Mouse (Mus musculus) heart, adult 2 months (tissue): ENCODE measurements around the gene Ptprm. TPM values are rescaled to one million over a fixed set of nuclear protein-coding genes. Genes with fewer than 3 reads are reported as not detected.

Experiments used
- DNase-seq, 2 experiments: peaks; one replicate each; pipeline ENCODE4 v3.0.0; 2021
- H3K27ac ChIP-seq: fragments of 200-600 bp; 2 replicates; pipeline ENCODE4 v1.8.1; 2022
- H3K27me3 ChIP-seq: fragments of 200-500 bp; 2 replicates; pipeline ENCODE4 v1.6.1; 2012; ENCODE audit warnings: mild to moderate bottlenecking, low read length, inconsistent platforms, mixed read lengths; ENCODE audit not compliant: control insufficient read depth, insufficient read depth
- H3K36me3 ChIP-seq: fragments of 200-500 bp; 2 replicates; pipeline ENCODE4 v1.6.1; 2012; ENCODE audit warnings: low read length, inconsistent platforms; ENCODE audit not compliant: control insufficient read depth, insufficient read depth
- H3K4me1 ChIP-seq: fragments of 200-500 bp; 2 replicates; pipeline ENCODE4 v1.6.1; 2011; ENCODE audit warnings: low read length; ENCODE audit not compliant: control insufficient read depth, insufficient read depth
- H3K4me3 ChIP-seq: fragments of 200-600 bp; 2 replicates; pipeline ENCODE4 v1.8.1; 2022
- H3K79me2 ChIP-seq: fragments of 200-500 bp; replicated peaks from 2 replicates; pipeline ENCODE4 v1.6.1; 2012; ENCODE audit warnings: mild to moderate bottlenecking, inconsistent platforms, low read length, moderate library complexity, mixed read lengths; ENCODE audit not compliant: control insufficient read depth, insufficient read depth
- H3K9ac ChIP-seq: fragments of 200-500 bp; 2 replicates; pipeline ENCODE4 v1.6.1; 2012; ENCODE audit warnings: low read depth, mild to moderate bottlenecking, control low read depth, inconsistent platforms, low read length, mixed read lengths
- CTCF ChIP-seq: fragments of 200-600 bp; IDR thresholded peaks from 2 replicates; pipeline ENCODE4 v1.8.1; 2022; ENCODE audit warnings: antibody characterized with exemption, mild to moderate bottlenecking, moderate library complexity
- EP300 ChIP-seq: fragments of 200-500 bp; IDR thresholded peaks from 2 replicates; pipeline ENCODE4 v1.6.1; 2011; ENCODE audit warnings: low read depth, low read length, control low read depth; ENCODE audit not compliant: insufficient read depth
- POLR2A ChIP-seq: fragments of 200-500 bp; IDR thresholded peaks from 2 replicates; pipeline ENCODE4 v1.6.1; 2011; ENCODE audit warnings: mild to moderate bottlenecking, low read depth, low read length, control low read depth; ENCODE audit not compliant: insufficient read depth
- WGBS: fragments of 180-500 bp; shearing (Covaris S2); methylation state at CpG from one replicate; pipeline ENCODE4 v1.1.7; 2018; 5-methylcytosine and 5-hydroxymethylcytosine counted together
- intact Hi-C: fragments of 180-260 bp; cut with DNase I; formaldehyde crosslinking; loops from one replicate; pipeline ENCODE4 v1.15.1; 2025
- polyA plus RNA-seq: library from polyadenylated mRNA; depleted of rRNA; stranded (reverse); fragments of >200 nt; gene quantifications from 2 replicates; pipeline ENCODE4 v1.2.3, GENCODE M21; 2012
- total RNA-seq, 2 experiments: library from RNA; stranded (reverse); gene quantifications; 2 replicates each; pipeline ENCODE4 v1.2.3; 2021

The Ptprm gene
- total and polyA plus RNA-seq, 3 experiments: 34.6 to 88.5 (median 78.9) TPM

- Histone ChIP-seq H3K79me2 (peaks cover 2% of the 10 kb centered on the region), H3K9ac (no peak overlapping the region), H3K27ac (no peak overlapping the region), H3K4me3 (no peak overlapping the region), H3K4me1 (peaks cover 1% of the 10 kb centered on the region), H3K27me3 (no peaks in the 10 kb centered on the region), H3K36me3 (0 out of 2 replicates have a peak, but pooled peaks cover 1% of the 10 kb centered on the region)
- TF ChIP-seq EP300 (no peak), CTCF (no peak), POLR2A (no peak)
- DNase-seq: no peak
- WGBS: 62% methylated on average over 5 of the region's 5 CpGs
- intact Hi-C loops: no loop called here
Measured at GRCm38 (mm10) chr17:67226991-67227390, 127.3 kb downstream of the Ptprm start.

- Histone ChIP-seq H3K4me1 (peaks cover 16% of the 10 kb centered on the region), H3K9ac (no peak overlapping the region), H3K36me3 (peaks cover 7% of the 10 kb centered on the region), H3K4me3 (no peak overlapping the region), H3K79me2 (peaks cover 14% of the 10 kb centered on the region), H3K27me3 (no peaks in the 10 kb centered on the region), H3K27ac (no peak overlapping the region)
- WGBS: 93% methylated on average over 1 of the region's 1 CpGs
- intact Hi-C loops: no loop called here
- TF ChIP-seq POLR2A (no peak), EP300 (no peak), CTCF (no peak)
- no peak for DNase-seq
Measured at GRCm38 (mm10) chr17:67215326-67215725, 138.9 kb downstream of the Ptprm start.

- TF ChIP-seq POLR2A: no peak
- TF ChIP-seq EP300: peak; percentile 57; the same call in 1 of the 2 replicates
- Histone ChIP-seq H3K79me2 (peaks cover 13% of the 10 kb centered on the region), H3K27me3 (no peaks in the 10 kb centered on the region), H3K4me3 (no peak overlapping the region), H3K27ac (0 out of 2 replicates have a peak overlapping the region, but pooled peaks have one; percentile 10), H3K36me3 (peaks cover 10% of the 10 kb centered on the region), H3K9ac (no peak overlapping the region), H3K4me1 (peaks cover 13% of the 10 kb centered on the region)
- DNase-seq: peak; percentile 53 to 58
- intact Hi-C loops: loop anchor here (5.0 kb wide), 1 partner anchor 139 kb away; the partner anchor contains the start of gene Ptprm
- WGBS: 38% methylated on average over 3 of the region's 3 CpGs
Measured at GRCm38 (mm10) chr17:67213711-67214110, 140.5 kb downstream of the Ptprm start.

GRCm38 (mm10) chr17:67209676-67210344, 144.4 kb downstream of the Ptprm start:
- intact Hi-C loops: loop anchor here (5.0 kb wide), 1 partner anchor 142 kb away; the partner anchor contains the start of gene Ptprm
- TF ChIP-seq EP300 (no peak), CTCF (0 out of 2 replicates have a peak, but pooled peaks have one; percentile 2)
- Histone ChIP-seq H3K4me3 (no peak overlapping the region), H3K36me3 (peaks cover 8% of the 10 kb centered on the region), H3K9ac (no peak overlapping the region), H3K27ac (no peak overlapping the region), H3K27me3 (no peaks in the 10 kb centered on the region), H3K4me1 (peaks cover 13% of the 10 kb centered on the region), H3K79me2 (peaks cover 9% of the 10 kb centered on the region)
- DNase-seq: no peak
- WGBS: 55% methylated on average over 8 of the region's 8 CpGs

GRCm38 (mm10) chr17:67208600-67208999, 145.7 kb downstream of the Ptprm start:
- no peak for DNase-seq
- no peaks in the 10 kb centered on the region for H3K27me3 ChIP-seq
- intact Hi-C loops: no loop called here
- no peak overlapping the region for H3K4me3 ChIP-seq
- peaks cover 5% of the 10 kb centered on the region; the same call in 1 of the 2 replicates for H3K36me3 ChIP-seq
- no peak overlapping the region for H3K27ac ChIP-seq
- H3K9ac ChIP-seq: no peak overlapping the region
- H3K4me1 ChIP-seq: peaks cover 11% of the 10 kb centered on the region
- peaks cover 13% of the 10 kb centered on the region for H3K79me2 ChIP-seq
- 79% methylated on average over 5 of the region's 5 CpGs for WGBS
- TF ChIP-seq CTCF (no peak), POLR2A (no peak), EP300 (no peak)

- no peak for DNase-seq
- intact Hi-C loops: no loop called here
- Histone ChIP-seq H3K36me3 (peaks cover 5% of the 10 kb centered on the region; the same call in 1 of the 2 replicates), H3K9ac (no peak overlapping the region), H3K27me3 (no peaks in the 10 kb centered on the region), H3K27ac (no peak overlapping the region), H3K79me2 (peaks cover 13% of the 10 kb centered on the region), H3K4me3 (no peak overlapping the region), H3K4me1 (peaks cover 7% of the 10 kb centered on the region; the same call in 1 of the 2 replicates)
- TF ChIP-seq POLR2A: no peak
- no peak for TF ChIP-seq EP300
- TF ChIP-seq CTCF: no peak
- 93% methylated on average over 4 of the region's 4 CpGs for WGBS
Measured at GRCm38 (mm10) chr17:67206984-67207383, 147.3 kb downstream of the Ptprm start.
